Mouse (Mus musculus) myocyte (in vitro differentiated cells): ENCODE results near the gene Ppfia1.

Experiments used
- MAX ChIP-seq: IDR thresholded peaks from one replicate; pipeline ENCODE4 v1.6.1; 2011; ENCODE audit warnings: low read depth, mild to moderate bottlenecking, control low read depth
- POLR2AphosphoS2 ChIP-seq: IDR thresholded peaks from one replicate; pipeline ENCODE4 v1.6.1; 2011; ENCODE audit warnings: low read depth, control low read depth; ENCODE audit not compliant: insufficient read length
- REST ChIP-seq: IDR thresholded peaks from one replicate; pipeline ENCODE4 v1.6.1; 2011; ENCODE audit warnings: mild to moderate bottlenecking, control low read depth, moderate library complexity; ENCODE audit not compliant: insufficient read depth, insufficient read length

GRCm38 (mm10) chr7:144519852-144520251 is 33.7 kb downstream of the Ppfia1 start:
- TF ChIP-seq POLR2AphosphoS2 (no peak), MAX (no peak), REST (no peak)
